Mouse (Mus musculus) CH12.LX (cell line): ENCODE data around the gene Nup88. TPM values are rescaled to one million over a fixed set of nuclear protein-coding genes. Genes with fewer than 3 reads are reported as not detected.

Source experiments
- DNase-seq: peaks from one replicate; pipeline ENCODE4 v3.0.0-alpha.2; 2013; ENCODE audit errors: extremely low read depth
- H3K27ac ChIP-seq: 2 replicates; pipeline ENCODE4 v1.5.1; 2012; ENCODE audit warnings: low read depth, mild to moderate bottlenecking, control low read depth, moderate library complexity; ENCODE audit not compliant: insufficient read depth
- H3K27me3 ChIP-seq: replicated peaks from 2 replicates; pipeline ENCODE3; 2012; ENCODE audit warnings: inconsistent platforms
- H3K36me3 ChIP-seq, 2 experiments: replicated peaks in 1 of 2; 2 replicates each; pipeline versions ENCODE3 to v1.6.1; 2012; ENCODE audit warnings: inconsistent platforms in 1 of 2, low read length in 1 of 2, mild to moderate bottlenecking in 1 of 2, mixed read lengths in 1 of 2, moderate library complexity in 1 of 2; ENCODE audit not compliant: control insufficient read depth in 1 of 2, insufficient read depth in 1 of 2
- H3K4me1 ChIP-seq, 2 experiments: 2 replicates each; pipeline ENCODE4 v1.6.1; 2012; ENCODE audit warnings: inconsistent platforms in 1 of 2, moderate library complexity in 1 of 2; ENCODE audit not compliant: insufficient read depth in 2 of 2, control insufficient read depth in 1 of 2
- H3K4me2 ChIP-seq: 2 replicates; pipeline ENCODE4 v1.6.1; 2012; ENCODE audit warnings: low read depth, mild to moderate bottlenecking, control low read depth; ENCODE audit not compliant: poor library complexity, insufficient read depth, severe bottlenecking
- H3K4me3 ChIP-seq, 3 experiments: fragments of 150-350 bp in 1 of 3; sonication (generic) in 1 of 3; replicated peaks in 1 of 3; 2 replicates each; pipeline versions ENCODE3 to v1.5.1; 2011 to 2012; ENCODE audit warnings: low read depth in 2 of 3, low read length in 2 of 3, mild to moderate bottlenecking in 2 of 3, moderate library complexity in 2 of 3, control low read depth in 1 of 3, improper control_type of control experiment in 1 of 3, inconsistent platforms in 1 of 3, mixed read lengths in 1 of 3; ENCODE audit not compliant: poor library complexity in 1 of 3
- H3K79me2 ChIP-seq: replicated peaks from 2 replicates; pipeline ENCODE4 v1.6.1; 2012; ENCODE audit warnings: mild to moderate bottlenecking, moderate library complexity; ENCODE audit not compliant: control insufficient read depth, poor library complexity, insufficient read depth, severe bottlenecking; ENCODE audit errors: extremely low read depth
- H3K9ac ChIP-seq: 2 replicates; pipeline ENCODE4 v1.6.1; 2012; ENCODE audit warnings: low read depth, mild to moderate bottlenecking, control low read depth, moderate library complexity; ENCODE audit not compliant: insufficient read depth
- H3K9me3 ChIP-seq: replicated peaks from 2 replicates; pipeline ENCODE3; 2012; ENCODE audit warnings: low read length, inconsistent platforms, mixed read lengths
- CHD1 ChIP-seq: IDR thresholded peaks from 2 replicates; pipeline ENCODE4 v1.6.1; 2012; ENCODE audit warnings: low read depth, low read length, improper control_type of control experiment, inconsistent platforms
- E2F4 ChIP-seq: IDR thresholded peaks from 2 replicates; pipeline ENCODE4 v1.6.1; 2011; ENCODE audit warnings: low read depth, low read length, improper control_type of control experiment; ENCODE audit not compliant: insufficient replicate concordance
- ETS1 ChIP-seq: conservative IDR thresholded peaks from 2 replicates; pipeline ENCODE4 v1.6.1; 2012; ENCODE audit warnings: low read depth, mild to moderate bottlenecking, inconsistent platforms, low read length, improper control_type of control experiment, moderate library complexity
- GABPA ChIP-seq: IDR thresholded peaks from 2 replicates; pipeline ENCODE4 v1.6.1; 2012; ENCODE audit warnings: low read depth, low read length, improper control_type of control experiment, inconsistent platforms; ENCODE audit not compliant: insufficient replicate concordance
- IRF4 ChIP-seq: IDR thresholded peaks from 2 replicates; pipeline ENCODE4 v1.6.1; 2014; ENCODE audit warnings: low read depth, mild to moderate bottlenecking, inconsistent platforms, low read length, improper control_type of control experiment
- JUN ChIP-seq: IDR thresholded peaks from 2 replicates; pipeline ENCODE4 v1.6.1; 2011; ENCODE audit warnings: low read depth, mild to moderate bottlenecking, low read length, improper control_type of control experiment, moderate library complexity; ENCODE audit not compliant: insufficient read depth
- JUND ChIP-seq: conservative IDR thresholded peaks from 2 replicates; pipeline ENCODE4 v1.6.1; 2011; ENCODE audit warnings: low read depth, low read length, improper control_type of control experiment
- KAT2A ChIP-seq: IDR thresholded peaks from 2 replicates; pipeline ENCODE4 v1.6.1; 2012; ENCODE audit warnings: low read length, improper control_type of control experiment, inconsistent platforms; ENCODE audit not compliant: insufficient replicate concordance
- MAX ChIP-seq: IDR thresholded peaks from 2 replicates; pipeline ENCODE4 v1.6.1; 2011; ENCODE audit warnings: low read length, improper control_type of control experiment
- MAZ ChIP-seq: IDR thresholded peaks from 2 replicates; pipeline ENCODE4 v1.6.1; 2012; ENCODE audit warnings: low read depth, mild to moderate bottlenecking, inconsistent platforms, low read length, improper control_type of control experiment, moderate library complexity
- NELFE ChIP-seq: IDR thresholded peaks from 2 replicates; pipeline ENCODE4 v1.6.1; 2011; ENCODE audit warnings: low read depth, low read length, improper control_type of control experiment
- NRF1 ChIP-seq: IDR thresholded peaks from 2 replicates; pipeline ENCODE4 v1.6.1; 2014; ENCODE audit warnings: low read depth, mild to moderate bottlenecking, inconsistent platforms, low read length, improper control_type of control experiment, moderate library complexity
- POLR2AphosphoS2 ChIP-seq: IDR thresholded peaks from 2 replicates; pipeline ENCODE4 v1.6.1; 2011; ENCODE audit warnings: low read depth, low read length, improper control_type of control experiment
- RCOR1 ChIP-seq: conservative IDR thresholded peaks from 2 replicates; pipeline ENCODE4 v1.6.1; 2012; ENCODE audit warnings: low read depth, mild to moderate bottlenecking, inconsistent platforms, low read length, improper control_type of control experiment
- SIN3A ChIP-seq: IDR thresholded peaks from 2 replicates; pipeline ENCODE4 v1.6.1; 2012; ENCODE audit warnings: low read length, improper control_type of control experiment, inconsistent platforms
- SMC3 ChIP-seq: IDR thresholded peaks from 2 replicates; pipeline ENCODE4 v1.6.1; 2011; ENCODE audit warnings: low read depth, low read length, improper control_type of control experiment
- TCF12 ChIP-seq: IDR thresholded peaks from 2 replicates; pipeline ENCODE4 v1.6.1; 2014; ENCODE audit warnings: low read depth, mild to moderate bottlenecking, inconsistent platforms, low read length, improper control_type of control experiment
- USF1 ChIP-seq: IDR thresholded peaks from 2 replicates; pipeline ENCODE4 v1.6.1; 2014; ENCODE audit warnings: low read depth, mild to moderate bottlenecking, inconsistent platforms, low read length, improper control_type of control experiment
- USF2 ChIP-seq: conservative IDR thresholded peaks from 2 replicates; pipeline ENCODE4 v1.6.1; 2011; ENCODE audit warnings: low read depth, low read length, improper control_type of control experiment
- ZMIZ1 ChIP-seq: IDR thresholded peaks from 2 replicates; pipeline ENCODE4 v1.6.1; 2012; ENCODE audit warnings: low read depth, mild to moderate bottlenecking, inconsistent platforms, low read length, improper control_type of control experiment
- dilution Hi-C: fragments of 300-500 bp; cut with MboI; formaldehyde crosslinking; loops from 2 replicates; pipeline ENCODE4 v1.14.3; 2020; ENCODE audit warnings: low sequenced_read_pairs; ENCODE audit not compliant: extremely low pct_unique_long_range_greater_than_20kb, extremely low pct_ligation_motif_present
- in situ Hi-C: fragments of 300-500 bp; cut with MboI; formaldehyde crosslinking; loops from 3 replicates; pipeline ENCODE4 v1.14.3; 2019; ENCODE audit warnings: low sequenced_read_pairs, low pct_ligation_motif_present, low pct_unique_long_range_greater_than_20kb, mixed read lengths
- polyA plus RNA-seq: library from polyadenylated mRNA; unstranded; fragments of >175 nt; gene quantifications from 2 replicates; pipeline ENCODE4 v1.2.1, GENCODE M21; 2012; ENCODE audit warnings: low read depth; ENCODE audit not compliant: insufficient read length
- total RNA-seq, 2 experiments: library from RNA; depleted of rRNA; stranded (reverse); fragments of 300-350 nt in 1 of 2; fragments of >200 nt in 1 of 2; gene quantifications; 2 replicates each; pipeline ENCODE4 v1.2.3; 2012 to 2014

The Nup88 gene
- total and polyA plus RNA-seq, 3 experiments: 125 to 208 (median 193) TPM

- Histone ChIP-seq H3K27ac (no peak overlapping the region), H3K79me2 (peaks cover 36% of the 10 kb centered on the region), H3K4me3 (no peak overlapping the region), H3K27me3 (no peaks in the 10 kb centered on the region), H3K9ac (no peak overlapping the region), H3K4me1 (peaks cover 14 to 36% of the 10 kb centered on the region in 2 experiments), H3K9me3 (no peaks in the 10 kb centered on the region), H3K36me3 (peaks cover 79 to 91% of the 10 kb centered on the region in 2 experiments), H3K4me2 (no peak overlapping the region)
- in situ Hi-C loops: no loop called here
- TF ChIP-seq ETS1 (no peak), NRF1 (no peak), RCOR1 (no peak), MAX (no peak), NELFE (no peak), E2F4 (no peak), CHD1 (no peak), JUND (no peak), POLR2AphosphoS2 (no peak), KAT2A (no peak), ZMIZ1 (no peak), TCF12 (no peak), USF2 (no peak), SMC3 (no peak), MAZ (no peak), GABPA (no peak), IRF4 (no peak)
- no peak for DNase-seq
- dilution Hi-C loops: no loop called here
Observed at GRCm38 (mm10) chr11:70977293-70977692, 7.5 kb upstream of the Nup88 start.

- dilution Hi-C loops (no loop called here), in situ Hi-C loops (no loop called here)
- Histone ChIP-seq H3K9ac (no peak overlapping the region), H3K79me2 (peaks cover 15% of the 10 kb centered on the region), H3K36me3 (peaks cover 69 to 85% of the 10 kb centered on the region in 2 experiments), H3K9me3 (peaks cover 3% of the 10 kb centered on the region), H3K4me2 (no peak overlapping the region), H3K27me3 (no peaks in the 10 kb centered on the region), H3K4me1 (peaks cover 6 to 34% of the 10 kb centered on the region in 2 experiments), H3K27ac (no peak overlapping the region), H3K4me3 (no peak overlapping the region)
- no peak for DNase-seq
- no peak for TF ChIP-seq NELFE
- TF ChIP-seq POLR2AphosphoS2: no peak
- no peak for TF ChIP-seq SMC3
- no peak for TF ChIP-seq SIN3A
- TF ChIP-seq JUN: no peak
- TF ChIP-seq USF1: no peak
Observed at GRCm38 (mm10) chr11:70975193-70975592, 5.4 kb upstream of the Nup88 start.
